Comparison of ENCODE assay signal across 25 mouse cellular contexts in the genomic region with DNA sequence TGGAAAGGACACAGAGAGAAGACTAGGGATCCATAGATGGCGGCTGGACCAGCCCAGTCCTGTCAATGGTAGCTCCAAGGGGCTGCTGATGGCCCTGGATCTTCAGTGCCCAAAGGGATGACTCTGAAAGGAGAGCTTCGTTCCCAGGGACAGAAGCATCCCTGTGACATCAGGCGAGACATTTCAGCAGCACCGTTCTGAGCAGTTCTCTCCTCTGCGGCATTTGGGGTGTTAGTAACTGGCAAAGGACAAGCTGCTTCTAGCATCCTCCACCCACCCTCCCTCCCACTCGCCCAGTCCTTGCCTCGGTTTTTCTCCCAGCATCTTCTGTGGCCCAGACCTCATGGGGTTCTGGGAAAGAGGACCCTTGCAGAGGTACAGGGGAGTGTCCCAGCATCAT. TPM values are rescaled to one million over a fixed set of nuclear protein-coding genes. Genes with fewer than 3 reads are reported as not detected.
DNase-seq lines count a peak whose midpoint lies in the region; ATAC-seq and TF ChIP-seq lines count a peak whose summit lies in the region.
"Had no signal": no experiment of that assay in that cellular context is flagged by ENCODE, and none has a peak within 500 bp of the region (broad histone marks: within the 10 kb centered on the region; RNA-seq: fewer than 3 reads in every experiment).

No protein-coding gene starts in this region.

- DNase-seq in frontal cortex, postnatal 25 days (ENCODE audit: low spot score in 2 of 2) = no peak
- DNase-seq in layer of hippocampus, adult 2 months (ENCODE audit: low spot score in 2 of 2) = no peak
- no peak for DNase-seq in layer of hippocampus, postnatal 10 days (ENCODE audit: low spot score in 2 of 2)
- DNase-seq in brain, adult 2 months (ENCODE audit: low read depth, low spot score) = peak; percentile 51
- no peak for DNase-seq in neural tube, embryonic 10.5 days (ENCODE audit: extremely low spot score, low spot score)
- DNase-seq: adrenal gland, adult 8-10 months; adrenal gland, postnatal 14 days; adrenal gland, postnatal 36 days; cerebellum, adult 11 months; cerebellum, adult 18-20 months; cerebellum, adult 8-10 months; cerebellum, adult 9-11 months; cerebellum, postnatal 14 days; cerebellum, postnatal 36 days; embryo, embryonic 11 days had no signal

- TF ChIP-seq CTCF in layer of hippocampus, adult 2 months (conservative IDR thresholded peaks at IDR 0.05) = no peak

- H3K4me3 ChIP-seq in layer of hippocampus, adult 2 months = no peak overlapping the region
- H3K4me3 ChIP-seq: embryonic facial prominence, embryonic 13.5 days; embryonic facial prominence, embryonic 15.5 days; erythroblast, embryonic 14.5 days; forebrain, embryonic 10.5 days; forebrain, embryonic 13.5 days; forebrain, embryonic 15.5 days had no signal

- 0 out of 2 replicates have a peak, but pooled peaks have one; percentile 12 for ATAC-seq in frontal cortex, adult (ENCODE audit: low TSS enrichment)
- ATAC-seq: activated CD4-positive, CD25-positive, alpha-beta regulatory T cell, adult 4 months; forebrain, embryonic 13.5 days; forebrain, embryonic 15.5 days had no signal

- H3K27ac ChIP-seq in layer of hippocampus, adult 2 months = 0 out of 2 replicates have a peak overlapping the region, but pooled peaks have one; percentile 18
- H3K27ac ChIP-seq: embryonic facial prominence, embryonic 13.5 days; embryonic facial prominence, embryonic 15.5 days; forebrain, embryonic 10.5 days; forebrain, embryonic 13.5 days; forebrain, embryonic 15.5 days had no signal

RNA-seq across cellular contexts. Expression of gene Otog, which starts 41.5 kb away (rescaled TPM):
- under 1 TPM; 0.20 to 0.25 TPM for total RNA-seq in layer of hippocampus, adult 2 months (2021)
- under 1 TPM; 0.07 TPM for total RNA-seq in layer of hippocampus, postnatal 10 days (2021)
- total RNA-seq: common myeloid progenitor, adult 5-6 weeks; MEL had no signal

RNA-seq across cellular contexts. Expression of gene Ush1c, which starts 44.0 kb away (rescaled TPM):
- total RNA-seq in layer of hippocampus, adult 2 months (2021) = under 1 TPM; 0.23 to 0.54 TPM
- under 1 TPM in 1 of 2 experiments, not detected in 1; 0.21 TPM for total RNA-seq in layer of hippocampus, postnatal 10 days (2021)
- total RNA-seq: common myeloid progenitor, adult 5-6 weeks; MEL had no signal
